Mouse (Mus musculus) cortical plate, adult 2 months (tissue): Measurements from ENCODE around the gene Fhit. TPM values are rescaled to one million over a fixed set of nuclear protein-coding genes. Genes with fewer than 3 reads are reported as not detected.

ENCODE experiments used
- H3K27ac ChIP-seq: fragments of 200-500 bp; 2 replicates; pipeline ENCODE4 v1.5.1; 2012; ENCODE audit warnings: low read length, control low read depth, inconsistent platforms; ENCODE audit not compliant: insufficient read depth
- H3K4me1 ChIP-seq: fragments of 200-500 bp; 2 replicates; pipeline ENCODE4 v1.6.1; 2011; ENCODE audit warnings: low read length; ENCODE audit not compliant: control insufficient read depth, insufficient read depth
- H3K4me3 ChIP-seq: fragments of 200-500 bp; 2 replicates; pipeline ENCODE4 v1.5.1; 2011; ENCODE audit warnings: mild to moderate bottlenecking, low read length, control low read depth; ENCODE audit not compliant: insufficient read depth
- CTCF ChIP-seq: fragments of 200-500 bp; IDR thresholded peaks from 2 replicates; pipeline ENCODE4 v1.5.1; 2011; ENCODE audit warnings: mild to moderate bottlenecking, control low read depth, low read length; ENCODE audit not compliant: insufficient read depth; ENCODE audit errors: extremely low read depth
- POLR2A ChIP-seq: fragments of 200-500 bp; IDR thresholded peaks from 2 replicates; pipeline ENCODE4 v1.6.1; 2011; ENCODE audit warnings: mild to moderate bottlenecking, low read length, control low read depth; ENCODE audit not compliant: insufficient read depth; ENCODE audit errors: extremely low read depth
- polyA plus RNA-seq: library from polyadenylated mRNA; depleted of rRNA; stranded (reverse); fragments of >200 nt; gene quantifications from 2 replicates; pipeline ENCODE4 v1.2.3, GENCODE M21; 2012

The Fhit gene
- polyA plus RNA-seq, 1 experiment = 7.7 TPM

DNA sequence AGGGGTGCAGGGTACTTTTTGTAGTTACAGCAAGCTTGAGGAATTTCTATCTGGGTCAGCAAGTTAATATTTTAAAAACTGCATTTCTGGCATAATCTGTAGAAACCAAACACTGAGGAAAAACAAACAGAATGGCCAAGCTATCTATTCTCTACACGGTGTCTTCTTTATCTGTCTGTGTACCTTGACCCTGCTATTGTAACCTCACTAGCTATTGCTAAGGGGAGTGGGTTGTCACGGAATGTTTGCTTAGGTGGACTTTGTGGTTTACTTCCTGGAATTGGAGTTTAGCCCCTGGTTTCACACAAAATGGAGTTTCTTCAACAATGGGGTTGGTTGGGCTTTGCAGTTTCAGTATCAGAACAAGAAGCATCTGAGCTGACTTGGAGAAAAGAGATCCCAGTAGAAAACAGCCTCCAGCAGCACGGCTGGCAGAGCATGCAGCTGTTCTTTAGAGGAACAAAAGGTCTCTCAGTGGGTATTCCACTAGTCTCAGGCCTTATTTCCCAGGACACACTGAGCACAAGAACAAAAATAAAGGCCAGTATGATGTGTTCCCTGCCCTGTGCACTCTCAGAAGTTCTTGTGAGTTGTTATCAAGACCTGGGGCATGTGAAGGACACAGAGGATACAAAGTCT lies 1540.8 kb downstream of the Fhit start:
- H3K4me3 ChIP-seq = no peak overlapping the region
- H3K4me1 ChIP-seq = no peaks in the 10 kb centered on the region
- no peak for TF ChIP-seq CTCF
- no peak for TF ChIP-seq POLR2A
- no peak overlapping the region for H3K27ac ChIP-seq

- H3K4me1 ChIP-seq = no peaks in the 10 kb centered on the region
- H3K4me3 ChIP-seq = no peak overlapping the region
- no peak overlapping the region for H3K27ac ChIP-seq
- no peak for TF ChIP-seq CTCF
- TF ChIP-seq POLR2A = no peak
Observed at GRCm38 (mm10) chr14:9619840-9620239, 1542.0 kb downstream of the Fhit start.

GRCm38 (mm10) chr14:9613126-9613525 lies 1548.7 kb downstream of the Fhit start:
- TF ChIP-seq POLR2A (no peak), CTCF (no peak)
- H3K4me3 ChIP-seq = no peak overlapping the region
- no peak overlapping the region for H3K27ac ChIP-seq
- no peaks in the 10 kb centered on the region for H3K4me1 ChIP-seq

DNA sequence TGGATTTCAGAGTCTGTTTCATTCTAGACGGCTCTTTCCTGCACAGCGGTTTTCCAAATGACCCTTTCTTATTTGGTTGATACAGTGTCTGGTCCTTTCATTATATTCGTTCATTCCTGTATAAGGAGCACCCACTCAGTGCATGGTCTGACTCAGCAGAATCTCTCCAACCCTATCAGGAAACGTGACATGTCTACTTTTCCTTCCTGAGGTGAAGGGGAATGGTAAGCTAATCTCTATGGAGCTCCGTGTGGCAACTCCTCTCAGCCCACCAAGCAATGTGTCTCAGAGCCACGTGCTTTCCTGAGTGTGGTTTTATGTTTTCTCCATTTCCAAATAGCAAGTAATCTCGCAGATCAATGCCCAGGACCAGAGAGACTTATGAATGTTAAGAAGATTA lies 1552.7 kb downstream of the Fhit start:
- no peak for TF ChIP-seq CTCF
- TF ChIP-seq POLR2A = no peak
- no peak overlapping the region for H3K4me3 ChIP-seq
- no peak overlapping the region for H3K27ac ChIP-seq
- no peaks in the 10 kb centered on the region for H3K4me1 ChIP-seq

- no peak for TF ChIP-seq CTCF
- TF ChIP-seq POLR2A = no peak
- Histone ChIP-seq H3K4me3 (no peak overlapping the region), H3K4me1 (no peaks in the 10 kb centered on the region), H3K27ac (no peak overlapping the region)
Observed at GRCm38 (mm10) chr14:9606584-9607377, 1555.1 kb downstream of the Fhit start.

- Histone ChIP-seq H3K27ac (no peak overlapping the region), H3K4me1 (no peaks in the 10 kb centered on the region), H3K4me3 (no peak overlapping the region)
- TF ChIP-seq POLR2A (no peak), CTCF (no peak)
Observed at GRCm38 (mm10) chr14:9600271-9600670, 1561.6 kb downstream of the Fhit start.

DNA sequence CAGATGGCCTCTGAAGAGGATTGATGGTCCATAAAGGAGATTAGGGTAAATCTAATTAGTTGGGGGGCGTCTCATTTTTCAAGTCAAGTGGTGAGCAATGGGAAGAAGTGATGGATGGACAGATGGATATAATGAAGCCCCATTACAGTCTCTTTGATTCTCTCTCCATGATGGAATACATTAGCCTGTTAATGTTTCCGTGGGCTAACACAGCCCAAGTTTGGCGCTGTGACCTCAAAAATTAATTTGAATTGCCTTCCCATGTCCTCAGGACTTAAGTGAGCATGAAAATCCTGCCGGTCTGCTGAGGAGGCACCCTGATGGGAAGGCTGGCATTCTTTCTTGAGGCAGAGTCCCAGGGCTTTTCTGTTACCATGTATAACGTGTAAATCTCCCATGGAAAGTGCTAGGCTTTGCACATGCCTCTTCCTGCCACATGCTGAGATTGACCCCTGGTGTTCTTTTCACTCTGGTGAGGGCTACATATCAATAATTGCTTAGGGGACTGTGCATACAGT lies 1564.3 kb downstream of the Fhit start:
- Histone ChIP-seq H3K4me3 (no peak overlapping the region), H3K4me1 (no peaks in the 10 kb centered on the region), H3K27ac (no peak overlapping the region)
- TF ChIP-seq POLR2A = no peak
- no peak for TF ChIP-seq CTCF

- no peaks in the 10 kb centered on the region for H3K4me1 ChIP-seq
- no peak overlapping the region for H3K27ac ChIP-seq
- no peak overlapping the region for H3K4me3 ChIP-seq
- no peak for TF ChIP-seq POLR2A
- no peak for TF ChIP-seq CTCF
Observed at GRCm38 (mm10) chr14:9589121-9589520, 1572.7 kb downstream of the Fhit start.

GRCm38 (mm10) chr14:9587900-9588299 lies 1573.9 kb downstream of the Fhit start:
- Histone ChIP-seq H3K27ac (no peak overlapping the region), H3K4me3 (no peak overlapping the region), H3K4me1 (no peaks in the 10 kb centered on the region; the same call in 1 of the 2 replicates)
- TF ChIP-seq CTCF = no peak
- no peak for TF ChIP-seq POLR2A
